Mouse (Mus musculus): ENCODE data around the gene Trdn.

- TF ChIP-seq POLR2A (IDR thresholded peaks at IDR 0.05; ENCODE audit: insufficient read length, low read depth) (no peak), SRF (IDR thresholded peaks at IDR 0.05; ENCODE audit: control insufficient read depth, insufficient read length, low read depth) (no peak), USF1 (IDR thresholded peaks at IDR 0.05; ENCODE audit: low read depth) (no peak), TCF12 (IDR thresholded peaks at IDR 0.05; ENCODE audit: insufficient read depth, poor library complexity, severe bottlenecking) (no peak), POLR2AphosphoS2 (IDR thresholded peaks at IDR 0.05; ENCODE audit: insufficient read length, low read depth) (no peak), E2F4 (IDR thresholded peaks at IDR 0.05; ENCODE audit: insufficient read depth) (no peak)
These were observed 64.6 kb downstream of the Trdn start for GRCm38 (mm10) chr10:33144911-33145310.
